In the genomic region with DNA sequence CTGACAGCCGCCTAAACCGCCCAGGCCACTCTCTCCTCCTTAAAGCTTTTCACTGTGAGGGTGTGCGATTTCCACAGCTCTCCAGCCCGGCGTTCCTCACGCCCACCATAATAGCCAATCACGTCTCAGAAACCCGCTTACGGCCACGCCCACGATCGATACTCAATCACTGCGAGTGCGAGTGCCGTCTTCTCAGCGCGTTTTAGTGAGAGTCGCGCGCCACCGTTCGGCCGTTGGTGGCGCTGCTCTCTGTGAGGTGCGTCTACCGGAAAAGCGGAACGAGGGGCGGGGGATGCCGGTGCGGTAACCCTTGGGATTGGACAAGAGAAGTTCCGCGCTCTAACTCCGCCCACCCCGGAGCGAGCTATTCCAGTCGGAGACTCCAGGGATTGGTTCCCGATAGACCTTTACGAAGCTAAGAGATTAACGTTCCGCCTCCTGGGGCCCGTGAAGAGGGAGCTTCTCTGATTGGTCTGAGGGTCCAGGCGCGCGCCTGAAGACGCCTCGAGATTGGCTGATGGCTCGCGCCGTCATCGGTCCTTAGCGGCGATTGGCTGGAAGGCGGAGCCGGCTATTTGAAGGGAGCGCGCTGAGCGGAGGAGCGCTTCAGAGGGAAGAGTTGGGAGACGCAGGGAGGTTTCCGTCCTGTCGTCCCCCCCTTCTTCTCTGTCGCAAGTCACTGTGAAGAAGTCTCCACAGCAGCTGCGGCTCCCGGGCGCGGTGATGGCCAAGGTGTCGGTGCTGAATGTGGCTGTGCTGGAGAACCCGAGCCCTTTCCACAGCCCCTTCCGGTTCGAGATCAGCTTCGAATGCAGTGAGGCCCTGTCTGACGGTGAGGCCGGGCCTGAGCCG, we compare ENCODE assay signal across 8 mouse cellular contexts. TPM values are rescaled to one million over a fixed set of nuclear protein-coding genes. Genes with fewer than 3 reads are reported as not detected.
A peak's percentile ranks its signal among the peaks of the same experiment; 100 is the strongest.
DNase-seq lines count a peak whose midpoint lies in the region; ATAC-seq lines count a peak whose summit lies in the region.

A gene (minus strand): TSS at position 100 of the 852 bp plus-strand sequence.
A gene (plus strand): TSS at position 402 of the 852 bp plus-strand sequence.

- H3K79me2 ChIP-seq in macrophage (ENCODE audit: inconsistent target): peaks cover 48% of the 10 kb centered on the region

- WGBS in hindbrain, embryonic 16.5 days: under 1% methylated on average over 66 of the region's 75 CpGs
- WGBS in macrophage (ENCODE audit: missing documents): under 1% methylated on average over 74 of the region's 75 CpGs

- H3K27ac ChIP-seq in hindbrain, embryonic 16.5 days (ENCODE audit: low read depth, low read length): peak within 1 kb of the TSS; percentile 76
- H3K27ac ChIP-seq in macrophage: peak within 1 kb of the TSS; percentile 45

- peak within 1 kb of the TSS; percentile 57 for H3K4me3 ChIP-seq in hindbrain, embryonic 16.5 days (ENCODE audit: low read length)
- H3K4me3 ChIP-seq in macrophage (ENCODE audit: inconsistent target): peak within 1 kb of the TSS; percentile 71

- peak within 1 kb of the TSS; percentile 58 for H3K9ac ChIP-seq in hindbrain, embryonic 16.5 days (ENCODE audit: low read depth, low read length)

- no peaks in the 10 kb centered on the region for H3K9me3 ChIP-seq in hindbrain, embryonic 16.5 days (ENCODE audit: control insufficient read depth, low read length)

- peak; percentile 100 for DNase-seq in WW6 (ENCODE audit: low read depth, low spot score)
- DNase-seq in cerebellum, postnatal 4 days (ENCODE audit: low spot score in 2 of 2): peak; percentile 91 to 97
- peak; percentile 98 for DNase-seq in gastrocnemius, adult 18-20 months (ENCODE audit: low spot score)
- peak; percentile 97 to 98 for DNase-seq in left cerebral cortex, adult 18-20 months (ENCODE audit: low spot score in 2 of 2)
- DNase-seq in right cerebral cortex, adult 18-20 months: peak; percentile 100
- peak; percentile 89 for DNase-seq in urinary bladder, postnatal 10 days (ENCODE audit: low spot score)

- ATAC-seq in hindbrain, embryonic 16.5 days: peak; percentile 100

- peaks cover 6% of the 10 kb centered on the region for H3K4me1 ChIP-seq in hindbrain, embryonic 16.5 days (ENCODE audit: control insufficient read depth, insufficient read depth, low read depth, low read length)

- H3K4me2 ChIP-seq in hindbrain, embryonic 16.5 days (ENCODE audit: low read length): peak within 1 kb of the TSS; percentile 79

- no peaks in the 10 kb centered on the region for H3K27me3 ChIP-seq in hindbrain, embryonic 16.5 days (replicated peaks; ENCODE audit: control insufficient read depth, insufficient read depth, low read length)

- H3K36me3 ChIP-seq in hindbrain, embryonic 16.5 days (ENCODE audit: control insufficient read depth, insufficient read depth, low read length): no peaks in the 10 kb centered on the region
- no peaks in the 10 kb centered on the region for H3K36me3 ChIP-seq in macrophage (ENCODE audit: inconsistent target)

RNA-seq across cellular contexts. Expression of the first gene that starts in this region (rescaled TPM):
- under 1 TPM; 0.57 to 0.75 TPM for total RNA-seq in gastrocnemius, adult 18-20 months (2021)
- polyA plus RNA-seq in hindbrain, embryonic 16.5 days (2015; fragmentation: Nextera tagmentation; extraction: Ambion mirVana): 0.97 and 0.98 TPM in 2 replicates
- total RNA-seq in left cerebral cortex, adult 18-20 months (2021): under 1 TPM; 0.53 to 0.66 TPM
- total RNA-seq in macrophage (2018; cell fraction: chromatin; rRNA removed): under 1 TPM in 14 of 26 experiments, not detected in 12; 0.19 to 0.86 (median 0.48) TPM
- total RNA-seq in macrophage (2018; cell fraction: cytosol; rRNA removed): under 1 TPM in 19 of 26 experiments, not detected in 7; 0.03 to 0.21 (median 0.08) TPM
- total RNA-seq in macrophage (2018; cell fraction: nucleus; rRNA removed): under 1 TPM in 13 of 26 experiments, not detected in 13; 0.17 to 0.60 (median 0.35) TPM
- polyA plus RNA-seq in macrophage (2018): 0.06 to 0.11 TPM (median 0.07 TPM) in 3 replicates

RNA-seq across cellular contexts. Expression of the second gene that starts in this region (rescaled TPM):
- total RNA-seq in gastrocnemius, adult 18-20 months (2021): under 1 TPM; 0.24 to 0.32 TPM
- polyA plus RNA-seq in hindbrain, embryonic 16.5 days (2015; fragmentation: Nextera tagmentation; extraction: Ambion mirVana): 9.8 and 14.6 TPM in 2 replicates
- under 1 TPM; 0.37 to 0.42 TPM for total RNA-seq in left cerebral cortex, adult 18-20 months (2021)
- total RNA-seq in macrophage (2018; cell fraction: chromatin; rRNA removed): 1 to 10 TPM in 12 of 26 experiments, under 1 TPM in 4, not detected in 10; 0.40 to 3.9 (median 1.8) TPM
- 1 to 10 TPM; 2.9 to 7.2 (median 4.6) TPM for total RNA-seq in macrophage (2018; cell fraction: cytosol; rRNA removed)
- total RNA-seq in macrophage (2018; cell fraction: nucleus; rRNA removed): 10 to 100 TPM in 1 of 26 experiments, 1 to 10 TPM in 17, under 1 TPM in 7, not detected in 1; 0.30 to 11.5 (median 2.8) TPM
- polyA plus RNA-seq in macrophage (2018): 3.8 to 22.0 TPM (median 9.5 TPM) in 3 replicates

Comparison
In these comparisons a context has a peak if more than half of its experiments do, and no peak if none do; other contexts are left out.
1. Peak in every context shown above with its lines: DNase-seq, ATAC-seq, H3K4me3 ChIP-seq and H3K27ac ChIP-seq.
2. Peak in DNase-seq in gastrocnemius, adult 18-20 months; RNA of the genes that start here not detected or under 1 TPM.
3. Peak in DNase-seq in left cerebral cortex, adult 18-20 months; RNA of the genes that start here not detected or under 1 TPM.